Mouse (Mus musculus) lung, postnatal 14 days (tissue): ENCODE measurements around the gene Armc2.
"Not testable (repeated sequence)": the region's sequence is repeated elsewhere in the genome, so short reads cannot be mapped to it uniquely, and the experiment has no call there.

Experiments
- DNase-seq: peaks from one replicate; pipeline ENCODE4 v3.0.0; 2021

Gene Armc2

DNA sequence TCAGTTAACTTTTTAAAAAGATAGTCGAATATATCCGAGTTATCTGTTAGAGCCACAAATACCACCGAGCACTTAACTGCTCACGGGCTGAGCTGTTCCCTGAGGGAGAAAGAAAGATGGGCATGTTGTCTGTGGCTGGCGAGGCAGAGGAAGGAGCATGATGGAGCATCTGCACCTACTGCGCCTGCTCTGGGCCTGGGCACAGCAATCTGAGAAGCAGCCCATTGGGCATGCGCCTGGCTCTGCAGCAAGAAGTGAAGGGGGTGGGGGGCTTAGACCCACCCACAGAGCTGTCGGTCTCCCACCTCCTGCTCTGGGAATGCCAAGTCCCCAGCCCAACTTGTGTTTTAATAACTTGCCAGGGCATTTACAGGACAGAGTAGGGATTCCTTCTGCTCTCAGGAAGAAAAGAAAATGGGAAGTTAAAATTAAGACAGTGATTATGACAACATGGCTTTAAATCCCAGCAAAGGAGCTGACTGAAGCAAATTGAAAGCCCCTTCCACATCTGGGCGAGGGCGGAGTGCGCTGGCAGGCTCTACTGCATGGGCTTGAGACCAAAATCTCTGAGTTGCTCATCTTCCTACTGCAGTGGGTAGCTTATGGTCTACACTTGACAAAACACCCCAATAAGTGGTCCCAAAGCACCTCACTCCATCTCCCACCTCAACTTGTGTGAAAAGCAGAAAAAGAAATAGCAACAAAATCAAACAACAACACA is 50.2 kb downstream of the Armc2 start:
- DNase-seq, result no peak

DNA sequence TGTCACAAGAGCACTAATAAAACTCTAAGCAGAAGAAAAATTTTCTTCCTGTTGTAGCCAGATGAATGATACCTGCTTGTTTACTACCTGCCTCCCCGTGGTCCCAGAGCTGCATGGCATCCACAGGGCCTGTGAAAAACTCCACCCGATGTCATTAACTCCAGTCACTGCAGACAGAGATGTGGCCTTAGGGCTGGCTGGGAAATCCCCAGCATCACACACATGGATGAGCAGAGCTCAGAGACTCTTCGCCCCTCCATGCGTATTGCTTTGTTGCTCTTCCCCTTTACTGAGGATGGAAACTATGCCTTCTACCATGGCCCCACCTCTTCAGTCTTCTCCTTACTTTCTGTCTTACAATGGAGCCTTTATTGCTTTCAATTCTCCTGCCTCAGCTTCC is 55.5 kb downstream of the Armc2 start:
- no peak for DNase-seq

DNA sequence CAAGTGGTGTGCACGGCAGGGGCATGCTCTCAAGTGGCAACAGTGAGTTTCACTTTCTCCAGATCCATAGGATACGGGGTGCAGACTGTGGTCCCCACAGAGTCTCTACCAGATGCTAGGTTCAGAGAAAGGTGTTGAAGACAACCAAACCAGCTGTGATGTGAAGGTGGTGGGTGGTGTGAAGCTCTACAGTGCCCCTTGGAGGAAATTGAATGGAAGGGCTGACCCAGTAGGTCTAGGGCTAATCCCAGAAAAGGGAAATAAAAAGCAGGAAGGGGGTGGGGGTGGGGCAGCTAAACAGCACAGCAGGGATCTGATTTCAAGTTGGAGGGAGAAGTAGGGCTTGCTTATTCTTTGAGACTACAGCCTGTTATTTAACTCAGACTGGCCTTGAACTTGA is 58.4 kb downstream of the Armc2 start:
- no peak for DNase-seq

DNA sequence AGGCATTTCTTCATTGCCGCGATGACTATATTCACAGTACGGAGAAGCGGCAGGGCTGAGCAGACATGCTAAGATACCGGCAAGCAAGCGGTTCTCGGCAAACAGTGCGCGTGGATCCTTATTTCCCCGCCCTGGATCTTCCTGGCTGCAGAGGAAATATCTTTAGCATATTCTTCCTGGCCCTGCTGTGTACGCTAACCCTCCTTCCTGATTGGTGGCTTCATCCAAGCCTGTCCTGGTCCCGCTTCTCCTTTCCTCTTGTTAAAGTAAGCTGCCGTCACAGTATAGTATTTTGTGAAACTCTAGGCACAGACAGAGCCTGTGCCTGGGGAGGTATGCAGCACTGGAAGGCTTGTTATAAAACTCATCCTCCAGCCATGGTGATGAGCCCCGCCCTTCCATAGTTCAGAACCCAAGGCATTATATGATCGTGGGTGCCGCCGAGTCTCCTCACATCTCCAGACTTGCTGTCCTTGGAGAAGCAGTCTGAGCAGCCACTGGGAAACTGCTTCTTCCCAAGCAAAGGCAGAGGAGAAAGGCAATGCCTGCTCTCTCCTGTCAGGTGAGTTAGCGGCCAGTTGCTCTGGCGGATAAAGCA is 59.5 kb downstream of the Armc2 start:
- no peak for DNase-seq

DNA sequence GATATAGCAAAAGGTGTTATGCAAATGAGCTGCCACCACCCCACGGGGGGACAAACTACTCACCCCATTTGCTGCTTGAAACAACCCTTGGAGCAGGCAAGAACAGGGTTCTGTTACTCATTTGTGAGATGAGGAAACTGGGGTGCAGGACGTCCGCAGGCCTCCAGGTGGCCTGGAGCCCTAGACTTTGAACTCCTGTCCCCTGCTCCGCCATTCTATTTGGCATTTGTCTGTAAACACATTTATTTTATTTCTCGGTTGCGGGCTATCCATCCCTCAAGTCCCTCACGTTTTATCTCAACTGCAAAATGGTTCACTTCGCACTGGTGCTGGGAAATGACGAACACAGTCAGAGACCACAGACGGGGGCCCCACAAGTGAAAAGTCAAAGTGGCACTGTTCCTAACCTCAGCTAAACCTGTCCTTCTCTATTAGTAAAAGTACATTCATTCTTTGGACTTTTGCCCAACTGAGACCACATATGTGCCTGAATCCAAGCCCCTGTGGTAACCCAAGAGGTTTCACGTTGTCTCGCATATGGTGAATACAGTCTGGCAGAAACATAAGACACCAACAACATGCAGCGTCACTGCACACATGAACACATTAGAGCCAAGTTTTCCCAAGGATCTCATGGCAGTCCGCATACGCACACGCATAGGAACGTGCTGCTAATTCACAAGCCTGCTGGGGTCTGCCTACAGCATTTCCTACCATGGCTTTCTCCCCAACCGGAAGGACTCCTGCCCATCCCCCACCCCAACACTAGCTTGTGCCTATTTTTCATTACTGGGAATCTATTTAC is 60.6 kb downstream of the Armc2 start:
- no peak for DNase-seq

DNA sequence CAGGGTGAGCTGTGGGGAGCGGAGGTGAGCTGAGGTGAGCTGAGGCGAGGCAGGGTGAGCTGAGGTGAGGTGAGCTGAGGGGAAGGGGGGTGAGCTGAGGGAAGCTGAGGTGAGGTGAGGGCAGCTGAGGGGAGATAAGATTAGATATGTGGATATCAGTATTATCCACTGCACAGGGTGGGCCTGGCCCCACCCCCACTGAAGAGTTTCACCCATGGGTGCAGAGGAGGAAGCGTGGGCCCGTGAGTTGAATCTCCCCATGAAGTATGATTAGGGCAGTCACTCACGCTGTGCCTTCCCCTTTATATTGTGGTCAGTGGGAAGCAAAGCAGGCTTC is 64.7 kb downstream of the Armc2 start:
- DNase-seq, result no peak

DNA sequence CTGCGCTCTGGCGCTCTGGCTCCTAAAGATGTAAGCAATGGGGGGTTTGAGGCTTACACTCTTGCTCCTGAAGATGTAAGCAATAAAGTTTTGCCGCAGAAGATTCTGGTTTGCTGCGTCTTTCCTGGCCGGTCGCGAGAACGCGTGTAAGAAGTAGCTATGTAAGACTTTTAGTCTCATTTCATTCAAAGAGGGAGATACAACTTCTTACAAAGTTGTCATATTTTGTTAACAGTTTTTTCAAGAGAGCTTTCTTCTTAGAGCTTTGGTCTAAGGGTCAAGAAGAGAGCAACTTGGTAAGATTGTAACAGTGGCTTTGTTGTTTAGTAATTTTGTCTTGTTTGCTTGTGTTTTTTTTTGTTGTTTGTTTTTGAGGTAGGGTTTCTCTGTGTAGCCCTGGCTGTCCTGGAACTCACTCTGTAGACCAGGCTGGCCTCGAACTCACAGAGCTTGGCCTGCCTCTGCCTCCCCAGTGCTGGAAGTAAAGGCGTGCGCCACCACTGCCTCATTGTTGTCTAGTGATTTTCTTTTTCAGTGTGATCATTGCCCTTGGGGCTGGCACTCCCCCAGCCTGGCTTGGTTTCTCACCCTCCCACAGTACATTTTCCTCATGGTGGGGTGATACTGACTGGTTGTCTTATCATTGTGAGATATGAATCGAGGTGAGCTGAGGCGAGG is 65.3 kb downstream of the Armc2 start:
- no peak for DNase-seq

DNA sequence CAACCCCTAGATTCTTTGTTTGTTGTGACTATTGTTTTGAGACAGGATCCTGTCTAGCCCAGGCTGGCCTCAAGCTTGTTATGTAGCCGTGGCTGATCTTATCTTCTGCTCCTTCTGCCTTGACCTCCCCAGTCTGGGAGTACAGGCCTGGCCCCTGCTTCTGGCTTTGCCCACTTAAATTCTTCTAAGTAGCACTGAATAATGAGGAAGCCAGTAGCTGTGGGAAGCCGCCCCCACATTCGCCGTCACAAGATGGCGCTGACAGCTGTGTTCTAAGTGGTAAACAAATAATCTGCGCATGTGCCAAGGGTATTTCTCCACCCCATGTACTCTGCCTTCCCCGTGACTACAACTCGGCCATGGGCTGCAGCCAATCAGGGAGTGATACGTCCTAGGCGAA is 65.9 kb downstream of the Armc2 start:
- DNase-seq, result not testable (repeated sequence)

DNA sequence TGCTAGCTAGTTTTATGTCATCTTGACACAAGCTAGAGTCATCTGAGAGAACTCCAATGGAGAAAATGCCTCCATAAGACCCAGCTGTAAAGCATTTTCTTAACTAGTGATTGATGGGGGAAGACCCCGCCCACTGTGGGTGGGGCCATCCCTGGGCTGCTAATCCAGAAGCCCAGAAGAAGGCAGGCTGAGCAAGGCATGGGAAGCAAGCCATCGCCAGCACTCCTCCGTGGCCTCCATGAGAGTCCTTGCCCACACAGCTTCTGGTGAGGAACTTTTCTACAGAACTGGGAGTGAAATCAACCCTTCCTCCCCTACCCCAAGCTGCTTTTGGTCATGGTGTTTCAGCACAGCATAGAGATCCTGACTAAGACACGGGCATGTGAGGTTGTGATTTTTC is 79.2 kb downstream of the Armc2 start:
- DNase-seq, result no peak

DNA sequence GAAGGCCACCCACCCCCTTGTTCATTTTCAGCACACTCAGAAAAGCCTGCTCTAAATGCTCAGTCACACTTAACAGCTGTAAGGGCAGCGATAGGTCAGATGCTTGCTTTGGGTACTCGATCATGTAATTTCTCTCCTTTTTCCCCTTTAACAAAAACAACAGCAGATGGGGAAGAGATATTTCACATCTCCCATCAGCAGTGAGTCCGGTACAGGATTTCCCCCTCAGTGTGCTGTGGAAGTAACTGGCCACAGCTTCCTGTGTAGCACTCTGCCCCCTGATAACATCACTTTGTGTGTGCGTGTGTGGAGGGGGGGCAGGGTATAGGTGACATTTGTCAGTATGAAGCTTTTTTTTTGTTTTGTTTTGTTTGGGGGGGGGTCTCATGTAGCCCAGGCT is 81.1 kb downstream of the Armc2 start:
- DNase-seq, result no peak

DNA sequence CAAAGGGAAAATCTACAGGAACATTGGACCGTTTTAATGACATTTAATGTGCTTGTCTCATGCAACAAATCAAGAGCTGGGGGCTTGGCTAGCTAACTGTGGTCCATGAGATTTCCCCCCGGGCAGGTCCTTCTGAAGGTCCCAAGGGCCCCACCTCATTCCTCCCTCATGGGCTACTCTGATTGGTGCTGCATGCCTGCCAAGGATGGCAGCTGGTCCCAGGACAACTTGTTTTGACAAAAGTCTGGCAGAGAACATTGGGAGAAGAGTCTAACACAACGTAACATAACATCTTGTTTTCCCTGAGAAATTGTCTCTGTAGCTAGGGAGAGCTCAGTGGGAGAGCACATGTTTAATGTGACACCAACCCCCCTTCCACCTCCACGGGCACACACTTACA is 82.1 kb downstream of the Armc2 start:
- DNase-seq, result peak; percentile 55

DNA sequence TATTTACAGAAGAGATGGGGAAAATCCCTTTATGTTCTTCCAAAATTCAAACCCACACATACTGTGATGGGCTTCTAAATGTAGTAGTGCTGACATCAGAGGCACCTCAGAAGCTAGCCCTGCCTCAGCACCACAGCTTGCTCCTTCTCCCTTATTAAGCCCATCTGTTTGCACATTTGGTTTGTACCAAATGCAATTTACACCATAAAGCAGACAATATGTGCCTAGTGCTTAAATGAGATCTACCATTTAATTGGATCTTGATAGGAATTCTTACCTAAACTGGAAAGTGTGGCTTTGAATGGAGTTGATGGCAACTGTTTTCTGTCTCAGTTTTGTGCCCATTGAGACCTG is 82.8 kb downstream of the Armc2 start:
- no peak for DNase-seq

DNA sequence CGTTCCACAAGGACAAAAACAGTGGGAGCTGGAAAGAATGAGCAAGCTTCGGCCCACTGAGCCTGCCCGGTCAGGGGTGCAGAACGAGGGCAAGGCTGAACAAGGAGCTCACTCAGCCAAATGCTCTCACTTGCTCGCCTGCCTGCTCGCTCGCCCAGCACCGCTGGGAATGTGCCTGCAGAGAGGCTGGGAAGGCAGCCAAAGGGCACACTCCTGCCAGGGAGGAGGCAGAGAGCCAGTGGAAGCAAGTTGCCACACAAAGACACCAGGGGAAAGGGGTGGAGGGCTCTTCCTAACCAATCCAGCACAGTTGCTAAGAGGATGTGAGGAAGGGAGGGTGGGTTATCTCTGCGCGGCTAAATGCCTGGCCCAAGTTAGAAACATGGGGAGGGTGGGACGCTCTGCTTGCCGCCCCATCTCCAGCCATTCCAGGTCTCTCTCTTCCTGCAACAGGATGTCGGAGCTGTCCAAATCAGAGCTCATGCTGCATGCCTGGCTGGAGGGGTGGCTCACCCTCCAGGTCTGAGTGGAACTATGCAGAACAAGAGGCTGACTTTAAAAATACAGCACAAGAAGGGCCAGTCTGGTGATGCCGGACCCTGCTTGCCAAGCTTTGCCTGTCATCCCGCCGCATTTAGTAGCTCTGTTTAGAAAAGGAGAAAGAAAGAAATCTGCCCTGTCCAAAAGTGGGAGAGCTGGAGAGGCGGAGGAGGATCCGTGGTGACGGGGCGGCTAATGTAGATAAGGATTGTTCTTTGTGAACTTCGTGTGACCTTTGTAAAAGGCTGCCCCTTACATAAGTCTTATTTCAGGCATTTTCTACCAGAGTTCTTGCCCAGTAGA is 83.4 kb downstream of the Armc2 start:
- peak; percentile 85 for DNase-seq

DNA sequence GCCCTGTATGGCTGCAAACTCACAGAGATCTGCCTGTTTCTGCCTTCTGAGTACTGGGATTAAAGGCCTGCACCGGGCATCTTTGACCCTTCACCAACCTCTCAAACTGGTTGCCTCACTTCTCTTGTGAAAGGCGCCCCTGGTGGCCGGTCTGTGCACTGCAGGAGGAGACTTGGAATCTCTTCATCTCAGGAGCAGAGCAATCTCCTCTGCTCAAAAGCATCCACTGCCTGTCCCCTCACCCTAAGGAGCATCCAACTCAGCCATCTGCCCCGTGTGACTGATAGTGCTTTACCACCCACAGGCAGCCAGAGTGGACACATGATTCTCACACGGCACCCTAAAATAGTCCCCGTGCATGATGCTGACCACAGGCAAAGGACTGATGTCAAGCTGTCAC is 84.7 kb downstream of the Armc2 start:
- peak; percentile 73 for DNase-seq

DNA sequence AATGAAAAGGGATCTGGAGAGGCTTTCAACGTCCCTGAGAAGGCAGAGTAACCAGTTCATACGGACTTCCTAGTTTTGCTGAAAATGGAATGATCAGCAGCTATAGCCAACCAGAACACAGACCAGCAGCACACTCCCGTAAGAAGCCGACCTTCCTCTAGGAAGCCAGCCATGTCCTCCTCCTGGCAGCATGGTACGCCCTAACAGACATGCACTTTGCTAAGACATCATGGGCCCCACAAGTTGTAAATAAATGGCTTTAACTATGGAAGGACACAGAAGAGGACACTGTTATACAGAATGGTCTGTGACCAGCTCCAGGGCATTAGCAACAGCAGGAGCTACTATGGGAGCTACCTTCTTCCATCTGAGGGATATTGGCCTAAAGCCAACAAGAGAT is 85.3 kb downstream of the Armc2 start:
- no peak for DNase-seq

DNA sequence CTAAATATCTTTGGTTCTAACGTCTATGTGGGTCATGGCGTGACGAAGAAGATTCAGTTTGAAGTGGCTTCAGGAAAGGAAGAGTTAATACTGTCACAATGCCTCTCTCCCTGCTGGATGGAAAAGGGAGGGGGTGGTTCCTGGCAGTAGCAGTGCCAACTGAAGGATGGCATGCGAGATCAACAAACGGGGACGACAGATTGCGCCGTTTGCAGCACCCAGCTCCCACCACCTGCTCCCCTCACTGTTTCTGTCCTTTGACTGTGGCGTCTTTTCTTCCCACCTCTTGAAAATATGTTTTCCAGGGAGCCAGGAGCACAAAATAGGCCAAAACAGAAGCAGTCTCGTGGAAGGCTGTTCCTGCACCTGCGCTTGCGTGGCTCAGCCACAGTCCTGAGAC is 86.3 kb downstream of the Armc2 start:
- no peak for DNase-seq

DNA sequence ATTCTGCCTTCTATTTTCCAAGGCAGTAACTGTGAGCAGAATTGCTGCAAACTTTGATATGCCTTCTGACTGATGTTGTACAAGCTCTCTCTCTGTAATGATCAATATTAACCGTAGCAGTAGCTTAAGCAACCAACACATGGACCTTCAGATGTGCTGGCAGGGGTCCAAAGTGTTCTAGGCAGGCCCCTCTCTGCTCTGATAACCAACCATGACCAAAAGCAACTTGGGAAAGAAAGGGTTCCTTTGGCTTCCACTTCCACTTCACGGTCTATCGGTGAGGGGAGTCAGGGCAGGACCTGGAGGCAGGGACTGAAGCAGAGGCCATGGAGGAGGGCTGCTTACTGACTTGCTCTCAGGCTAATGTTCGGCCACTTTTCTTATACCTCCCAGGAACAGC is 87.3 kb downstream of the Armc2 start:
- no peak for DNase-seq

DNA sequence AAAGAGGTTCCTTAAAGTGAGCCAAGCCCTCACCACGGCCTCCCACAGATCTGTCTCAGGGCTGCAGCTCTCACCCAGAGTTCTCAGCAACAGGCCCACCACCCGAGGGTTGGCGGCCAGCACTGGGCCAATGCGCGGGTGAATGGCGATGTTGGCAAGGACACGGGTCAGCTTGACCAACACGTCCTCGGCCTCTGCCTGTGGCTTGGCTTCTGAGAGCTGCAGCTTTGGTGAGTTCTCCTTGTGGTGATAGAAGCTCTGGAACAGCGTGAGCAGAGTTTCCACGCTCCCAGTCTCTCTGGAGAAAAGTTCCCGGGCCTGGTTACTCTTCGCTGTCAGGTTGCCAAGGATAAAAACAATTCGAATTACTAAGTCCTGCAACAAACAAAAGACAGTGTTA is 91.5 kb downstream of the Armc2 start:
- no peak for DNase-seq

DNA sequence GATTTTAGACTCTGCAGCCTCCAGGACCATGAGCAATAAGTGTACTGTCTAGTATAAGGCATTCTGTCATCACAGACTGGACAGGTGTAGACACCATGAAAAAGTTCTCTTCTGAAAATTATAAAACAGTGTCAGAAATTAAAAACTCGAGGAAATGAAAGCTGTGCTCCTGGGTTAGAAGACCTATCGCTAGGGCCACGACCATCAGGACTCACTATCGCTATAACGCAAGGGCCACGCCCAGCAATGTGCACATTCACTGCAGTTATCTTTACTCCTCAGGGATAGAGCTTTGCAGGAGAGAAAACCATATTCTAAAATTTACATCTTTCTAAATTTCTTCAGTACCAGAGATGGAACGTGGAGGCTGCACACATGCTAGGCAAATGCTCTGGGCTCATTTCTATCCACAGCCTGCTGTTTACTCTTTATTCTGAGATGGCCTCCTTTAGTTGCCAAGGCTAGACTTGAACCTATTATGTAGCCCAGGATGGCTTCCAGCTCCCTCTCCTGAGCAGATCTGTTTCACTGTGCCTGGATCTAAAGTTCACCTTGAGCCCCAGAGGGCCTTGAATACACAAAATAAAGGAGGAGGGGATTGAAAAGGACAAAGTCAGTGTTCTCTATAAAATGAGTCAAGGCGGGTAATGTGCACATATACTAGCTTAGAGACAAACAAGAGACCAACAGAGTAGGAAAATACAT is 105.8 kb downstream of the Armc2 start:
- DNase-seq, result no peak

DNA sequence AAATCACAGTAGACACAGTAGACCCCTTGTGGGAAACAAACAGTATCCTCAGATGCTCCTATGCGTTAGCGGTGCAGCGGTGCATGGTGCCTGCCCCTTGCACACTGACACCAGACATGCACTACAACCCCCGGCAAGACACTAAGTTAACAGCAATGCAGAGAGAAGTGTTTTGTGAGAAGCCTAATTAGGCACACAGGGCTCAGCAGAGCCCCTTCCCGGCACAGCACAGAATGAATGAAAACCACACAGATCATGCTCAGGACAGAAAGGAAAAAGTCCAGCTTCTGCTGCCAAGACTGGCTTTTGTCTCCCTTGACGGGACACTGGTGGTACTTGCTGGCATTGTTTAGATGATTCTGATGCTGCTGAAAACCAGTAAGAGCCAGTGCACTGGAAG is 109.3 kb downstream of the Armc2 start:
- no peak for DNase-seq

DNA sequence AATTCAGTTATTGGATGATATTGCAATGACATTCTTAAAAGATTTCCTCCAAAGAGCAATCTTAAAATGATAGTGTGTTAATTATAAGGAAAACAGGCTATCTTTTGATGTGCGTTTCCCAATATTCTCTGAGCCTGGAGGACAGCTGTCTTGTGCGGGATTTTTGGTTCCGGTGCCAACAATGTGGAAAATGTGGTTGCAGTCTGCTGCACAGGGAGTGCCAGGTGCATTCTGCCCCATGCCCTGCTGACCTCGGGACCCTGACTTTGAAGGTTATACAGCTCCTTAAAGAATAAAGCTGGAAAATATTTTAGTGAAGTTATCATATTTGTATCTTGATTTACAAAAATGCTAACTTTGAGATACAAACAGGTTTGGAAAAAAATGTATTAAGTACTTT is 110.3 kb downstream of the Armc2 start:
- no peak for DNase-seq

DNA sequence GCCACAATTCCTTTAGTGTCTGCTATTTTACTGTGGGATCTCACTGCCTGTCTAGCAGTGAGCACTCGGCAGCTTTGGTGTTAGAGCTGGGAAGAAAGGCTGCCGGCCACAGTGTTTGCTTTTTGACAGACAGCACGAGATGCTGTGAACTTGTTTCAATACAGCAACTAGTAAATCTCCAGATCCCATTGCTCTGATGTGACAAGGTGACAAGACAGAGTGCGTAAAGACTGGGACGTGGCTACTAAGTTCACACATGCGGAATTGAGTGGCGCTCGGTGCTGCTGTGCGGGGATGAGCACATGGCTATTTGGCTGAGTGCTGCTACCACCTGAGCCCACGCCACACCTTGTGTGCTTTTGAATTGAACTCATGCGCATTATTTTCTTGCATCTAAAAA is 110.8 kb downstream of the Armc2 start:
- DNase-seq, result no peak
